Mouse (Mus musculus): ENCODE measurements at regions not wholly inside any gene's neighbourhood (a gene's known extent, or its start where the extent isn't known, plus 50 kb on each side); places are given as distances from the start of the nearest gene placed in this dataset.

DNA sequence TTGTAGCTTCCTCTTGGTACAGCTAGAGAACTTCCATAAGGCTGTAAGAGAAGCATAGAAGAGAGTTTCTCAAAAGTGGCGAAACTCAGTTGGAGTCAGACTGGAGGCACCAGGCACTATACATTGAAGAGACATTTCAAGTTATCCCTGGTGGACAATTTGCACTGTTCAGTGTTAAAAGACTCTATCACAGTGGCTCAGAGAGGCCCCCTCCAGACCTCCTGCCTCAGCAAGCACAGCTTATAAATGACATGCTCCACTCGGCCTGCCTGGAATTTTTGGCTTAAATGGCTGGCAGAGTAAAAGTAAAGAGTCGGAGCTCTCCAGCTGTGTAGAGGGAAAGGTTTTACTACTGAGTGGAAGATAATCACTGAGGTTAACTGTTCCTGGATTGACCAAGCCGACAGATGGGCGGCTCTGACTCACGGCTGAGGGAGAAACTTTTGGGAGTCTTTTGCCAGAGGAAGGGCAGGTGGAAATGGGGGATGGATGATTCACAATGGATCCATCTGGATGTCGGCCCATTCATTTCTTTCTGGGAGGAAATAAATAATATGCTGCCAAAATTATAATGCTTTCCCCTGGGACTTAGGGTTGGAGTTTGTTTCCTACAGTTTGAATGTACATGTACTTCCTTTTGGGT is 395.6 kb downstream of the Bcl11a start:
- TF ChIP-seq CTCF (conservative IDR thresholded peaks at IDR 0.05; ENCODE audit: low read length) (no peak), POU5F1 (IDR thresholded peaks at IDR 0.05; ENCODE audit: borderline replicate concordance, low read length) (no peak)

All from E14TG2a.4 (cell line).